Mouse (Mus musculus) liver, embryonic 16.5 days (tissue): ENCODE data around the gene Tex10. TPM values are rescaled to one million over a fixed set of nuclear protein-coding genes. Genes with fewer than 3 reads are reported as not detected.
"Not testable (repeated sequence)": the region's sequence is repeated elsewhere in the genome, so short reads cannot be mapped to it uniquely, and the experiment has no call there.

ENCODE experiments used
- ATAC-seq: fragments of 200-750 bp; cut with Nextera tagmentation; 2 replicates; pipeline ENCODE4 v1.8.0; 2017; ENCODE audit warnings: low read depth, mild to moderate bottlenecking, moderate number of reproducible peaks, moderate library complexity
- H3K27ac ChIP-seq: fragments of 300-500 bp; sonication (generic); 2 replicates; pipeline ENCODE4 v1.5.1; 2014; ENCODE audit warnings: mild to moderate bottlenecking, low read length
- H3K27me3 ChIP-seq: fragments of 300-500 bp; sonication (generic); 2 replicates; pipeline ENCODE4 v1.6.1; 2014; ENCODE audit warnings: low read depth, low read length, mixed read lengths; ENCODE audit not compliant: control insufficient read depth, insufficient read depth
- H3K36me3 ChIP-seq: fragments of 300-500 bp; sonication (generic); 2 replicates; pipeline ENCODE4 v1.6.1; 2014; ENCODE audit warnings: mild to moderate bottlenecking; ENCODE audit not compliant: control insufficient read depth, insufficient read depth
- H3K4me1 ChIP-seq: fragments of 300-500 bp; sonication (generic); 2 replicates; pipeline ENCODE4 v1.6.1; 2014; ENCODE audit warnings: low read depth, low read length, mixed read lengths; ENCODE audit not compliant: control insufficient read depth
- H3K4me2 ChIP-seq: fragments of 300-500 bp; sonication (generic); 2 replicates; pipeline ENCODE4 v1.6.1; 2014; ENCODE audit warnings: low read depth, low read length, mixed read lengths
- H3K4me3 ChIP-seq: fragments of 300-500 bp; sonication (generic); 2 replicates; pipeline ENCODE4 v1.5.1; 2014; ENCODE audit warnings: low read depth, mild to moderate bottlenecking, low read length
- H3K9ac ChIP-seq: fragments of 300-500 bp; sonication (generic); 2 replicates; pipeline ENCODE4 v1.6.1; 2014; ENCODE audit warnings: low read depth, low read length
- H3K9me3 ChIP-seq: fragments of 300-500 bp; sonication (generic); replicated peaks from 2 replicates; pipeline ENCODE4 v1.6.1; 2016; ENCODE audit warnings: low read length; ENCODE audit not compliant: control insufficient read depth
- WGBS: fragments of 180-500 bp; shearing (Covaris S2); extraction: QIAGEN DNeasy Blood & Tissue Kit; methylation state at CpG from one replicate; pipeline ENCODE4 v1.1.7; 2014; ENCODE audit not compliant: insufficient replicate concordance; 5-methylcytosine and 5-hydroxymethylcytosine counted together
- polyA plus RNA-seq: library from polyadenylated mRNA; unstranded; fragments of >200 nt; fragmentation: Nextera tagmentation; extraction: Ambion mirVana; gene quantifications from 2 replicates; pipeline ENCODE4 v1.2.1, GENCODE M21; 2015

Tex10 gene
- polyA plus RNA-seq, 1 experiment from 2014 or later: 12.7 TPM

GRCm38 (mm10) chr4:48413473-48413872 is 59.8 kb downstream of the Tex10 start:
- H3K9ac ChIP-seq: no peak overlapping the region
- no peaks in the 10 kb centered on the region for H3K27me3 ChIP-seq
- no peak overlapping the region for H3K4me3 ChIP-seq
- ATAC-seq: no peak
- WGBS: 39% methylated on average over 8 of the region's 8 CpGs
- no peak overlapping the region for H3K4me2 ChIP-seq
- H3K4me1 ChIP-seq: no peaks in the 10 kb centered on the region; the same call in 1 of the 2 replicates
- H3K27ac ChIP-seq: no peak overlapping the region
- no peaks in the 10 kb centered on the region for H3K9me3 ChIP-seq
- no peaks in the 10 kb centered on the region for H3K36me3 ChIP-seq

GRCm38 (mm10) chr4:48407350-48408039 is 65.8 kb downstream of the Tex10 start:
- Histone ChIP-seq H3K9ac (no peak overlapping the region), H3K4me2 (0 out of 2 replicates have a peak overlapping the region, but pooled peaks have one; percentile 20), H3K9me3 (no peaks in the 10 kb centered on the region), H3K4me3 (no peak overlapping the region), H3K27me3 (no peaks in the 10 kb centered on the region), H3K4me1 (no peaks in the 10 kb centered on the region), H3K27ac (no peak overlapping the region), H3K36me3 (no peaks in the 10 kb centered on the region)
- 40% methylated on average over 18 of the region's 18 CpGs for WGBS
- no peak for ATAC-seq

- H3K4me3 ChIP-seq, H3K27ac ChIP-seq, H3K4me2 ChIP-seq, H3K27me3 ChIP-seq, H3K4me1 ChIP-seq, H3K36me3 ChIP-seq, H3K9ac ChIP-seq, ATAC-seq, H3K9me3 ChIP-seq: not testable (repeated sequence)
- WGBS: 62% methylated on average over 9 of the region's 10 CpGs
Observed at GRCm38 (mm10) chr4:48405724-48406491, 67.4 kb downstream of the Tex10 start.

- Histone ChIP-seq H3K9me3 (no peaks in the 10 kb centered on the region), H3K36me3 (no peaks in the 10 kb centered on the region), H3K27me3 (no peaks in the 10 kb centered on the region), H3K27ac (no peak overlapping the region), H3K4me1 (no peaks in the 10 kb centered on the region), H3K4me3 (no peak overlapping the region), H3K9ac (no peak overlapping the region), H3K4me2 (no peak overlapping the region)
- no peak for ATAC-seq
- WGBS: 76% methylated on average over 16 of the region's 16 CpGs
Observed at GRCm38 (mm10) chr4:48403066-48403640, 70.1 kb downstream of the Tex10 start.

- no peak overlapping the region for H3K4me3 ChIP-seq
- no peak overlapping the region for H3K9ac ChIP-seq
- H3K4me2 ChIP-seq: no peak overlapping the region
- H3K9me3 ChIP-seq: no peaks in the 10 kb centered on the region
- ATAC-seq: no peak
- no peaks in the 10 kb centered on the region for H3K36me3 ChIP-seq
- H3K4me1 ChIP-seq: no peaks in the 10 kb centered on the region
- no peaks in the 10 kb centered on the region for H3K27me3 ChIP-seq
- WGBS: 55% methylated on average over 3 of the region's 3 CpGs
- no peak overlapping the region for H3K27ac ChIP-seq
Observed at GRCm38 (mm10) chr4:48396949-48397348, 76.3 kb downstream of the Tex10 start.

- Histone ChIP-seq H3K4me3 (no peak overlapping the region), H3K4me2 (no peak overlapping the region), H3K27me3 (no peaks in the 10 kb centered on the region), H3K27ac (no peak overlapping the region), H3K9ac (no peak overlapping the region), H3K36me3 (no peaks in the 10 kb centered on the region), H3K4me1 (no peaks in the 10 kb centered on the region), H3K9me3 (no peaks in the 10 kb centered on the region)
- ATAC-seq: no peak
- WGBS: 72% methylated on average over 5 of the region's 5 CpGs
Observed at GRCm38 (mm10) chr4:48382506-48382905, 90.8 kb downstream of the Tex10 start.

GRCm38 (mm10) chr4:48380940-48381339 is 92.3 kb downstream of the Tex10 start:
- H3K36me3 ChIP-seq: no peaks in the 10 kb centered on the region
- H3K4me2 ChIP-seq: no peak overlapping the region
- H3K9me3 ChIP-seq: no peaks in the 10 kb centered on the region
- whole genome bisulfite sequencing: 3% methylated on average over 2 of the region's 2 CpGs
- ATAC-seq: no peak
- H3K4me1 ChIP-seq: no peaks in the 10 kb centered on the region
- no peaks in the 10 kb centered on the region for H3K27me3 ChIP-seq
- H3K4me3 ChIP-seq: no peak overlapping the region
- no peak overlapping the region for H3K9ac ChIP-seq
- no peak overlapping the region for H3K27ac ChIP-seq
